In the genomic region with DNA sequence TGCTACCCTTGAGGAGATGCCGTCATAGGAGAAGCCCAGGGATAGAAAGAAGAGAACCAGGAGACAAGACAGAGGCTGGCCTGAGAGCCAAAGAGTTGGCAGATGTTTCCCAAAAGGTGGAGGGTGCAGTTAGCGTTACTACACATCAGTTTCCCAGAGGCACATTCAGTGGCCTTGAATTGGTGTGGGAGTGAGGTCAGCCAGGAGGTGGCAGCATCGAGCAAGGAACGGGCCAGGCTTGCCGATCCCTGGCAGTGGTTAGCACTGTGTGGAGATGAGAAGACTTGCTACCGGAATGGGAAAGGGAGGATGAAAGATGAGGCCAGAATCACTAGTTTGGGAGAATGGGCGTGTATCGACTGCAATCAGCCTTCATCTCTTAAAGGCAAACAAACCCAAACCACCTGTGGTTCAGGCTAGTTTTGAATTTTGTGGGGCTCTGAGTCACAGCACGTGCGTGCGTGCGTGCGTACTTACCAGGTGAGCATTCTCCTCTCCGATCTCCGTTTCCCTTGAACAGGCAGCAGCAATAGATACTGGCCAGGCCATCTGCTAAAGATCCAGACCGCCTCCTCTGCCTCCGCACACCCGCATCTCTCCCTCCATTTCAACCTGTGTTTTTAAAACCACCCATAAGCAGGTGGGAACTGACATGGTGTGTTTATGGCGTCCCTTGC, we compare ENCODE assay signal across 8 mouse cellular contexts. TPM values are rescaled to one million over a fixed set of nuclear protein-coding genes. Genes with fewer than 3 reads are reported as not detected.
A peak's percentile ranks its signal among the peaks of the same experiment; 100 is the strongest.
DNase-seq lines count a peak whose midpoint lies in the region; ATAC-seq and TF ChIP-seq lines count a peak whose summit lies in the region.

No protein-coding gene starts in this region.

- no peaks in the 10 kb centered on the region for H3K27me3 ChIP-seq in forebrain, postnatal 0 days (ENCODE audit: insufficient read depth, low read length)
- 0 out of 2 replicates have a peak, but pooled peaks cover 6% of the 10 kb centered on the region for H3K27me3 ChIP-seq in hindbrain, embryonic 13.5 days

- DNase-seq in MN1 (ENCODE audit: low spot score), result peak; percentile 73
- peak; percentile 83 to 86 for DNase-seq in cerebellum, adult 18-20 months
- peak; percentile 86 for DNase-seq in forebrain, postnatal 0 days
- DNase-seq in layer of hippocampus, postnatal 36 days, result peak; percentile 81 to 86
- peak; percentile 83 for DNase-seq in lung, postnatal 36 days
- peak; percentile 84 to 91 for DNase-seq in right cerebral cortex, adult 2 months (ENCODE audit: low spot score in 2 of 2)
- DNase-seq in urinary bladder, adult 2 months (ENCODE audit: low spot score), result peak; percentile 79

- H3K9ac ChIP-seq in forebrain, postnatal 0 days, result no peak overlapping the region
- no peak overlapping the region for H3K9ac ChIP-seq in hindbrain, embryonic 13.5 days

- no peaks in the 10 kb centered on the region for H3K9me3 ChIP-seq in forebrain, postnatal 0 days (ENCODE audit: low read length)
- H3K9me3 ChIP-seq in hindbrain, embryonic 13.5 days, result no peaks in the 10 kb centered on the region

- TF ChIP-seq CTCF in forebrain, postnatal 0 days (IDR thresholded peaks at IDR 0.05; ENCODE audit: low read depth), result peak; percentile 96

- no peaks in the 10 kb centered on the region for H3K36me3 ChIP-seq in forebrain, postnatal 0 days (ENCODE audit: insufficient read depth)
- no peaks in the 10 kb centered on the region for H3K36me3 ChIP-seq in hindbrain, embryonic 13.5 days

- H3K4me2 ChIP-seq in forebrain, postnatal 0 days (ENCODE audit: low read depth), result no peak overlapping the region
- no peak overlapping the region for H3K4me2 ChIP-seq in hindbrain, embryonic 13.5 days

- no peak overlapping the region for H3K27ac ChIP-seq in forebrain, postnatal 0 days (ENCODE audit: low read depth, low read length)
- H3K27ac ChIP-seq in hindbrain, embryonic 13.5 days, result no peak overlapping the region

- H3K4me3 ChIP-seq in forebrain, postnatal 0 days (ENCODE audit: low read depth, low read length), result no peak overlapping the region
- H3K4me3 ChIP-seq in hindbrain, embryonic 13.5 days, result no peak overlapping the region

- peak; percentile 91 for ATAC-seq in forebrain, postnatal 0 days
- peak; percentile 84 for ATAC-seq in hindbrain, embryonic 13.5 days (ENCODE audit: low FRiP score)

- 51% methylated on average over 19 of the region's 19 CpGs for WGBS in forebrain, postnatal 0 days
- WGBS in hindbrain, embryonic 13.5 days, result 54% methylated on average over 19 of the region's 19 CpGs

- H3K4me1 ChIP-seq in forebrain, postnatal 0 days (ENCODE audit: insufficient read depth), result no peaks in the 10 kb centered on the region
- no peaks in the 10 kb centered on the region for H3K4me1 ChIP-seq in hindbrain, embryonic 13.5 days (replicated peaks)

RNA-seq across cellular contexts. Expression of gene Tnnt2, which starts 29.5 kb away (rescaled TPM):
- 0.67 and 0.77 TPM in 2 replicates for total RNA-seq in forebrain, postnatal 0 days (2014; rRNA removed)
- 0.63 and 0.89 TPM in 2 replicates for polyA plus RNA-seq in forebrain, postnatal 0 days (2015; fragmentation: Nextera tagmentation; extraction: Ambion mirVana)
- polyA plus RNA-seq in hindbrain, embryonic 13.5 days (2015; fragmentation: Nextera tagmentation; extraction: Ambion mirVana), result 12.1 and 16.2 TPM in 2 replicates
- total RNA-seq in layer of hippocampus, postnatal 36 days (2021), result 1 to 10 TPM in 1 of 2 experiments, under 1 TPM in 1; 0.60 to 1.1 TPM
- 274 and 426 TPM in 2 replicates for polyA plus RNA-seq in urinary bladder, adult 2 months (2012; rRNA removed)

RNA-seq across cellular contexts. Expression of gene Lad1, which starts 47.3 kb away (rescaled TPM):
- total RNA-seq in forebrain, postnatal 0 days (2014; rRNA removed), result 0.31 and 0.81 TPM in 2 replicates
- polyA plus RNA-seq in forebrain, postnatal 0 days (2015; fragmentation: Nextera tagmentation; extraction: Ambion mirVana), result 0.35 and 0.40 TPM in 2 replicates
- 0.65 and 0.84 TPM in 2 replicates for polyA plus RNA-seq in hindbrain, embryonic 13.5 days (2015; fragmentation: Nextera tagmentation; extraction: Ambion mirVana)
- under 1 TPM; 0.62 to 0.73 TPM for total RNA-seq in layer of hippocampus, postnatal 36 days (2021)
- 43.4 and 46.3 TPM in 2 replicates for polyA plus RNA-seq in urinary bladder, adult 2 months (2012; rRNA removed)

RNA-seq across cellular contexts. Expression of gene Pkp1, which starts 53.4 kb away (rescaled TPM):
- total RNA-seq in forebrain, postnatal 0 days (2014; rRNA removed), result 0.10 TPM in 1 of 2 replicates, not detected in the other
- 0.04 and 0.06 TPM in 2 replicates for polyA plus RNA-seq in forebrain, postnatal 0 days (2015; fragmentation: Nextera tagmentation; extraction: Ambion mirVana)
- polyA plus RNA-seq in hindbrain, embryonic 13.5 days (2015; fragmentation: Nextera tagmentation; extraction: Ambion mirVana), result not detected in 2 replicates
- total RNA-seq in layer of hippocampus, postnatal 36 days (2021), result not detected
- polyA plus RNA-seq in urinary bladder, adult 2 months (2012; rRNA removed), result 3.5 and 4.4 TPM in 2 replicates

Comparison
In these comparisons a context has a peak if more than half of its experiments do, and no peak if none do; other contexts are left out.
1. RNA of gene Tnnt2, which starts 29.5 kb away (polyA plus RNA-seq): 274 to 426 TPM in urinary bladder, adult 2 months; 12.1 to 16.2 TPM in hindbrain, embryonic 13.5 days and 0.63 to 0.89 TPM in forebrain, postnatal 0 days; every median in the first group is over 10 times any median in the second.
2. RNA of gene Lad1, which starts 47.3 kb away (polyA plus RNA-seq): 43.4 to 46.3 TPM in urinary bladder, adult 2 months; 0.65 to 0.84 TPM in hindbrain, embryonic 13.5 days and 0.35 to 0.40 TPM in forebrain, postnatal 0 days; every median in the first group is over 10 times any median in the second.
3. Peak in every context shown above with its lines, with median percentiles within 50 percentile points of each other: DNase-seq.